In the genomic region with DNA sequence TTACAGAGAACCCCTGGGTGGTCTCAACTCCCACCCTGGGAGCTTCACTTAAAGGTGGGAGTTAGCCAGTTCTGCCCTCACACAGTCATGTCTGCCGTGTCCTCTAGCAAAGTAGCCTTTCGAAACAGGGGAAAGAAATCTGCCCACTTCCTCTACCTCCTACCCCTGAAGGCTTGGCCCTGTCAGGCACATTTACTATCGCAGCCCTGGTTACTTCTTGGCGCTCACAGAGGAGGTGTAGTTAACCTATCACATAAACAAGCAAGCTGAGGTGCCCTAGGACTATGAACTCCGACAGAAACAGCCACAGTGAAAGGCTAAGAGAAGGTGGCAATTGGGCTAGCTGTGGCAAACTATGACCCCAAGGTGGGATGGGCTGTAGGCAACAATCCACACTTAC, we compare ENCODE assay signal across 11 mouse cellular contexts.
DNase-seq lines count a peak whose midpoint lies in the region; ATAC-seq and TF ChIP-seq lines count a peak whose summit lies in the region.
"Had no signal": no experiment of that assay in that cellular context is flagged by ENCODE, and none has a peak within 500 bp of the region (broad histone marks: within the 10 kb centered on the region; RNA-seq: fewer than 3 reads in every experiment).

No protein-coding gene starts in this region.

- no peak overlapping the region for H3K4me3 ChIP-seq in heart, embryonic 13.5 days
- H3K4me3 ChIP-seq in lung, postnatal 0 days (ENCODE audit: low read depth, low read length): no peak overlapping the region
- no peak overlapping the region for H3K4me3 ChIP-seq in intestine, embryonic 14.5 days (ENCODE audit: low read depth, low read length)

- no peak for DNase-seq in heart, postnatal 10 days
- peak; percentile 17 for DNase-seq in lung, postnatal 0 days (ENCODE audit: low spot score)
- no peak for DNase-seq in lung, postnatal 25 days (ENCODE audit: low spot score)
- no peak for DNase-seq in intestine, embryonic 14.5 days (ENCODE audit: low spot score)
- peak; percentile 26 to 50 for DNase-seq in natural killer cell, adult 2 months (ENCODE audit: low spot score in 2 of 2)
- DNase-seq in cerebellum, adult 8-10 months: no peak
- DNase-seq: cerebellum, postnatal 14 days had no signal

- H3K4me1 ChIP-seq in heart, embryonic 13.5 days: peaks cover 59% of the 10 kb centered on the region
- peaks cover 5% of the 10 kb centered on the region; the same call in 1 of the 2 replicates for H3K4me1 ChIP-seq in lung, postnatal 0 days (ENCODE audit: insufficient read depth, low read depth, low read length)
- H3K4me1 ChIP-seq in intestine, embryonic 14.5 days (replicated peaks; ENCODE audit: control insufficient read depth, insufficient read depth, low read length): peaks cover 30% of the 10 kb centered on the region

- peak overlapping the region; percentile 45 for H3K4me2 ChIP-seq in heart, embryonic 13.5 days
- no peak overlapping the region for H3K4me2 ChIP-seq in lung, postnatal 0 days (replicated peaks; ENCODE audit: low read depth, low read length)
- H3K4me2 ChIP-seq in intestine, embryonic 14.5 days (ENCODE audit: low read length): no peak overlapping the region; the same call in 1 of the 2 replicates

- H3K9me3 ChIP-seq in heart, embryonic 13.5 days: no peaks in the 10 kb centered on the region
- H3K9me3 ChIP-seq in lung, postnatal 0 days (ENCODE audit: low read length): no peaks in the 10 kb centered on the region
- H3K9me3 ChIP-seq in intestine, embryonic 14.5 days (ENCODE audit: control insufficient read depth, low read length): no peaks in the 10 kb centered on the region

- intact Hi-C loops in heart, postnatal 10 days (cut with DNase I): no loop called here

- peaks cover 42% of the 10 kb centered on the region for H3K36me3 ChIP-seq in heart, embryonic 13.5 days
- peaks cover 13% of the 10 kb centered on the region for H3K36me3 ChIP-seq in lung, postnatal 0 days (ENCODE audit: insufficient read depth, low read length)
- peaks cover 50% of the 10 kb centered on the region for H3K36me3 ChIP-seq in intestine, embryonic 14.5 days (ENCODE audit: control insufficient read depth, insufficient read depth, low read length)

- TF ChIP-seq EP300 in lung, postnatal 0 days (IDR thresholded peaks at IDR 0.05): no peak

- ATAC-seq in heart, embryonic 13.5 days (ENCODE audit: extremely low read depth, insufficient number of reproducible peaks, low FRiP score, low TSS enrichment): no peak
- ATAC-seq in lung, postnatal 0 days: peak; percentile 40
- ATAC-seq in intestine, embryonic 14.5 days (replicated peaks; ENCODE audit: low FRiP score, low TSS enrichment, low read depth): no peak
- ATAC-seq in inflammation-experienced regulatory T-cells, adult 6 months: no peak
- ATAC-seq: hindbrain, postnatal 0 days had no signal

- no peaks in the 10 kb centered on the region for H3K27me3 ChIP-seq in heart, embryonic 13.5 days (replicated peaks)
- H3K27me3 ChIP-seq in lung, postnatal 0 days (replicated peaks; ENCODE audit: insufficient read depth, low read length): no peaks in the 10 kb centered on the region
- no peaks in the 10 kb centered on the region for H3K27me3 ChIP-seq in intestine, embryonic 14.5 days (replicated peaks; ENCODE audit: control insufficient read depth, insufficient read depth, low read length)

- 38% methylated on average over 5 of the region's 5 CpGs for WGBS in heart, embryonic 13.5 days
- WGBS in lung, postnatal 0 days: 40% methylated on average over 5 of the region's 5 CpGs
- WGBS in intestine, embryonic 14.5 days: 29% methylated on average over 5 of the region's 5 CpGs

- no peak for TF ChIP-seq CTCF in lung, postnatal 0 days (IDR thresholded peaks at IDR 0.05)

- peak overlapping the region; percentile 63 for H3K9ac ChIP-seq in heart, embryonic 13.5 days
- no peak overlapping the region for H3K9ac ChIP-seq in lung, postnatal 0 days (replicated peaks; ENCODE audit: low read depth)
- no peak overlapping the region for H3K9ac ChIP-seq in intestine, embryonic 14.5 days (ENCODE audit: low read length)
- H3K9ac ChIP-seq: liver, embryonic 14.5 days had no signal

- H3K27ac ChIP-seq in heart, embryonic 13.5 days (replicated peaks): peak overlapping the region; percentile 86
- peak overlapping the region; percentile 60 for H3K27ac ChIP-seq in lung, postnatal 0 days (ENCODE audit: low read length)
- peak overlapping the region; percentile 89 for H3K27ac ChIP-seq in intestine, embryonic 14.5 days (ENCODE audit: low read depth)
- H3K27ac ChIP-seq: hindbrain, postnatal 0 days; liver, embryonic 14.5 days had no signal

Comparison
In these comparisons a context has a peak if more than half of its experiments do, and no peak if none do; other contexts are left out.
1. DNase-seq: peak in lung, postnatal 0 days (single experiment) and natural killer cell, adult 2 months (2 of 2); none in heart, postnatal 10 days (0 of 2), lung, postnatal 25 days (single experiment), intestine, embryonic 14.5 days (single experiment) and cerebellum, adult 8-10 months (single experiment).
2. Peak in every context shown above with its lines, with median percentiles within 50 percentile points of each other: H3K27ac ChIP-seq.